Mouse (Mus musculus): ENCODE results near the gene Krtap12-1. TPM values are rescaled to one million over a fixed set of nuclear protein-coding genes. Genes with fewer than 3 reads are reported as not detected.

The Krtap12-1 gene
- not detected for polyA plus RNA-seq (2017; shearing (Covaris generic))

DNA sequence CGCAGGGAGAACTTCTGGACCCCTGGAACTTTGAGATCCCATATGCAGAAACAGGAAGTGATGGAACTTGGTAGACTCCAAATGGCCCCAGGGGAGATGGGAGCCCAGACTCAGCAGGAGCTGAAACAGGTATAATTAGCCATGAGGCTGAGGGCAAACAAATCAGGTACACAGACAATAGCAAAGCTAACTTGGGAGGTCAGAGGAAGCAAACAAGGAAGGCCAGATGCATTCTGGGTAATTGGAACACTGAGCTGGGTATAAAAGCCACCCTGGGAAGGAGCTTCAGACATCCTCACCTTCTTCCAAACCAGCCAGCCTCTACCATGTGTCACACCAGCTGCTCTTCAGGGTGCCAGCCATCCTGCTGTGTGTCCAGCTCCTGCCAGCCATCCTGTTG is at the start of gene Krtap12-1:
Gene Krtap12-1, plus strand, starts transcription at position 301 of the 400 bp plus-strand sequence.

DNA sequence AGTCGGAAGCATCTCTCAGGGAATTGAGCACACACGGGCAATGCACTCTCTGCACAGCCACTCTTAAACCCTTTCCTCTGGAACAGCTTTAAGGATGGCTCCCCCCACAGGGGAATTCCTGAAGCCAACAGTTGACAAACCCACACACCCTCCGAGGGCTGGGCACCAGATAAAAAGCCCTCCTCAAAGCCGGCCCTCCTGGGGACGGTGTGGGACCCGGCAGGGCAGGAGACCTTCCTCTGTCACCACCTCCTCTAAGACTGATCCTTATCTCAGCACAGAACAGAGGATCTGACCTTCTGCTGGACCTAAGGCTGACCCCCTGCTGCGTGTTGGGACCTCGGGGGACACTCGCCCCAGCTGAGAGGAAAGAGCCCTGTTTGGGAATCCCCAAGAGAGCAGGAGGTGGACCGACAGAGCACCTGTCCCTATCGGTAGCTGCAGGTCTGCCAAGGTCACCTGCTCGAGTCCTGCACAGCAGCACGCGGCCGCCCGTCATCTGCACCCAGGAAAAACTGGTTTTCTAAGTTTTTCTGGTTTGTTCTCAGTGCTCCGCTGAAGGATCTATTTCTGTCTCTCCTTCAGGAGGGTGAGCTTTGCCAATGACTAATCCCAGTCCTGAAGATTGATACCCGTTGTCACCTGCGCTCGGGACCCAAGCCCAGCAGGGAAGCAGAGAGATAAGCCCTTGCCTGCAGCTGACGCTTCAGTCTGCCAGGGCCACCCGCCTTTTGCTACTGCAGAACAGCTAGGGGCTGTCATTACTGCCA is 34.3 kb upstream of the Krtap12-1 start, which contains the start of gene Tspear:
Gene Tspear, plus strand, starts transcription at position 675 of the 770 bp plus-strand sequence.

DNA sequence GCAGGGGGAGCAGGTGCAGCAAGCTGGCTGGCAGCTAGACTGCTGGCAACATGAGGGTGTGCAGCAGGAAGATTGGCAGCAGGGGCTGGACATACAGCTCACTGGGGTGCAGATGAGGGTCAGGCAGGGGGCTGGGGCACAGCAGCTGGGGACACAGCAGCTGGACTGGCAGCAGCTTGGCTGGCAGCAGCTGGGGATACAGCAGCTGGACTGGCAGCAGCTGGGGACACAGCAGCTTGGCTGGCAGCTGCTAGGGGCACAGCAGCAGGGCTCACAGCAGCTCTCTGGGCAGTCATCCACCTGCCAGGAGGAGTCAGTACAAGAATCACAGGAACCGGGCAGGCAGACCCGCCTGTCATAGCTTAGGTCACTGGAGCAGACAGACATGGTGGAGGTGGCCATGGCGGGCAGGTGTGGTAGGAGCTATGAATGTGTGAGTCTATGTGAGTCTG is 30.0 kb upstream of the Krtap12-1 start, which contains the start of gene Gm19402:
Gene Gm19402, minus strand, starts transcription at position 402 of the 452 bp plus-strand sequence.

DNA sequence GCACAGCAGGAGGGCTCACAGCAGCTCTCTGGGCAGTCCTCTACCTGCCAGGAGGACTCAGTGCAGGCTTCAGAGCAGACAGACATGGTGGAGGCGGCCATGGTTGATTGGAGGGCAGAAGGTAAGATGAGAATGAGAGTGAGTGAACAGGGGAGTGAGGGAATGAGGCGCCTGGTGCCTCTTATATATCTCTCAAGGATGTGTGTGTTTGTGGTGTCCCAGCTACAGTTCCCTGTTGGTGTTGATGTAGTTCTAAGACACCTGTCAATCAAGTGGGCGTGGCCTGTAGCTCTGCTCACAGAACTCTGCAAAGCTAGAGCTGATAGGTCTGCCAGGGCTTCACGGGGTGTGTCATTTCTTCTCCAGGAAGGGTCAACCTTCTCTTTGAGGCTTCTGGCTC is 23.3 kb upstream of the Krtap12-1 start, which contains the start of gene Gm9508:
Gene Gm9508, minus strand, starts transcription at position 101 of the 400 bp plus-strand sequence.

DNA sequence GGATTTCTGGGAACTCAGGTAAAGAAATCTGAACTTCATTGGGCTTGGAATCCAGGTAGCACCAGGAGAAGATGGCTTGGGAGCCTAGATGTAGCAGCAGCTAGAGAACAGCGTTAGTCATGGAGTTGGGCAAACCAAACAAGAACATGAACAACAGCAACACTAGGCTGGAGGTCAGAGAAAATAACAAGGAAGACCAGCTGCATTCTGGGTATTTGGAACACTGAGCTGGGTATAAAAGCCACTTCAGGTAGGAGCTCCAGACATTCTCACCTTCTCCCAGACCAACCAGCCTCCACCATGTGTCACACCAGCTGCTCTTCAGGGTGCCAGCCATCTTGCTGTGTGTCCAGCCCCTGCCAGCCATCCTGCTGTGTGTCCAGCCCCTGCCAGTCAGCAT is 14.1 kb upstream of the Krtap12-1 start, which contains the start of gene Gm10272:
Gene Gm10272, plus strand, starts transcription at position 301 of the 400 bp plus-strand sequence.

DNA sequence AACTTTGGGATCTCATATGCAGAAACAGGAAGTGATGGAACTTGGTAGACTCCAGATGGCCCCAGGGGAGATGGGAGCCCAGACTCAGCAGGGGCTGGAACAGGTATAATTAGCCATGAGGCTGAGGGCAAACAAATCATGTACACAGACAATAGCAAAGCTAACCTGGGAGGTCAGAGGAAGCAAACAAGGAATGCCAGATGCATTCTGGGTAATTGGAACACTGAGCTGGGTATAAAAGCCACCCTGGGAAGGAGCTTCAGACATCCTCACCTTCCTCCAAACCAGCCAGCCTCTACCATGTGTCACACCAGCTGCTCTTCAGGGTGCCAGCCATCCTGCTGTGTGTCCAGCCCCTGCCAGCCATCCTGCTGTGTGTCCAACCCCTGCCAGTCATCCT is 9.2 kb upstream of the Krtap12-1 start, which contains the start of gene Gm10024:
Gene Gm10024, plus strand, starts transcription at position 301 of the 400 bp plus-strand sequence.

DNA sequence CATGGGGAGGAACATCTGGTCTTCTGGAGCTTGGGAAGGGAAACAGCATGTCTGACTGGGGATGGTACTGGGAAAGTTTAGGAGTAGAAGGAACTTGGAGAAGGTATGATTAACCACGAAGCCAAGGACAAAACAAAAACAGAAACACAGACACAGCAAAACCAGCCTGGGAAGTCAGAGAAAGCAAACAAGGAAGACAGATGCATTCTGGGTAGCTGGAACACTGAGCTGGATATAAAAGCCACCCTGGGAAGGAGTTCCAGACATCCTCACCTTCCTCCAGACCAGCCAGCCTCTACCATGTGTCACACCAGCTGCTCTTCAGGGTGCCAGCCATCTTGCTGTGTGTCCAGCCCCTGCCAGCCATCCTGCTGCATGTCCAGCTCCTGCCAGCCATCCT is 4.9 kb upstream of the Krtap12-1 start, which contains the start of gene Gm10142:
Gene Gm10142, plus strand, starts transcription at position 301 of the 400 bp plus-strand sequence.

DNA sequence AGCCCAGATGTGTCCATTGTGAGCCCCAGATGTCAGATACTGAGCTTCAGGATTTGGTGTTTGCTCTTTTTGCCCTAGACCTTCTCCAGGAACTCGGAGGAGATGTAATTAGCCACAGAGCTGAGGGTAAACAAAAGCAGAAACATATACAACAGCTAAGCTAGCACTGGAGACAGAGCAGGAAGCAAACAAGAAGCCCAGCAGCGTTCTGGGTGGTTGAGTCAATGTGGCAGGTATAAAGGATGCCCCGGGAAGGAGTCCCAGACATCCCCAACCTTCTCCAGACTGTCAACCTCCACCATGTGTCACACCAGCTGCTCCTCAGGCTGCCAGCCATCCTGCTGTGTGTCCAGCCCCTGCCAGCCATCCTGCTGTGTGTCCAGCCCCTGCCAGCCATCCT is 5.8 kb downstream of the Krtap12-1 start, which contains the start of gene Gm10100:
Gene Gm10100, plus strand, starts transcription at position 301 of the 400 bp plus-strand sequence.

DNA sequence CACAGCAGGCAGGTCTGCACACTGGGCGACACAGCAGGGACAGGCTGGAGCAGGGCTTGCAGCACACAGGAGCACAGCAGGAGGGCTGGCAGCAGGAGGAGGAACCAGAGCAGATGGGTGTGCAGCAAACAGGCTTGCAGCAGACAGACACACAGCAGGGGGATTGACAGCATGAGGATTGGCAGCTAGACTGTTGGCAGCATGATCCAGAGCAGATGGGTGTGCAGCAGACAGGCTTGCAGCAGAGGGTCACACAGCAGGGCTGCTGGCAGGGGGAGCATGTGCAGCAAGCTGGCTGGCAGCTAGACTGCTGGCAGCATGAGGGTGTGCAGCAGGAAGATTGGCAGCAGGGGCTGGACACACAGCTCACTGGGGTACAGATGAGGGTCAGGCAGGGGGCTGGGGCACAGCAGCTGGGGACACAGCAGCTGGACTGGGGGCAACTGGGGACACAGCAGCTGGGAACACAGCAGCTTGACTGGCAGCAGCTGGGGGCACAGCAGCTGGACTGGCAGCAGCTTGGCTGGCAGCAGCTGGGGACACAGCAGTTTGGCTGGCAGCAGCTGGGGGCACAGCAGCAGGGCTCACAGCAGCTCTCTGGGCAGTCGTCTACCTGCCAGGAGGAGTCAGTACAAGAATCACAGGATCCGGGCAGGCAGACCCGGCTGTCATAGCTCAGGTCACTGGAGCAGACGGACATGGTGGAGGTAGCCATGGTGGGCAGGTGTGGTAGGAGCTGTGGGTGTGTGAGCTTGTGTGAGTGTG is 21.7 kb downstream of the Krtap12-1 start, which contains the start of gene Gm18596:
Gene Gm18596, minus strand, starts transcription at position 715 of the 765 bp plus-strand sequence.

DNA sequence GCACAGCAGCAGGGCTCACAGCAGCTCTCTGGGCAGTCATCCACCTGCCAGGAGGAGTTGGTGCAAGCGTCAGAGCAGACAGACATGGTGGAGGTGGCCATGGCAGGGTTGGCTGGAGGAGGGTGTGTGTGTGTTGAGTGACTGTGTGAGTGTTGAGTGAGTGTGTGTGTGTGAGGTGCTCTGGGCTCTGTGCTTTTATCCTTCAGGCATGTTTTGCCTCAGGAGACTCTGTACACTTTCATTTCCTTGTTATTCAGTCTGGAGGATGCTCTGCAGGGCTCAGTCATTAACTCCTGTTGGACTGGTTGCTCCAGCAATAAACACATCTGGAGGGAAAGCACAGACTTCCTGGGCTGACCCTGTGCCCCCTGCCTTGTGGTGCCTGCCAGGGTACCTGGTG is 30.9 kb downstream of the Krtap12-1 start, which contains the start of gene Gm9736:
Gene Gm9736, minus strand, starts transcription at position 101 of the 400 bp plus-strand sequence.

DNA sequence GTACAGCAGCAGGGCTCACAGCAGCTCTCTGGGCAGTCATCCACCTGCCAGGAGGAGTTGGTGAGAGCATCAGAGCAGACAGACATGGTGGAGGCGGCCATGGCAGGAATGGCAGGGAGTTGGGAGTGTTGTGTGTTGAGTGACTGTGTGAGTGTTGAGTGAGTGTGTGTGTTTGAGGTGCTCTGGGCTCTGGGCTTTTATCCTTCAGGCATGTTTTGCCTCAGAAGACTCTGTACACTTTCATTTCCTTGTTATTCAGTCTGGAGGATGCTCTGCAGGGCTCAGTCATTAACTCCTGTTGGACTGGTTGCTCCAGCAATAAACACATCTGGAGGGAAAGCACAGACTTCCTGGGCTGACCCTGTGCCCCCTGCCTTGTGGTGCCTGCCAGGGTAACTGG is 39.2 kb downstream of the Krtap12-1 start, which contains the start of gene Gm3233:
Gene Gm3233, minus strand, starts transcription at position 101 of the 400 bp plus-strand sequence.

Other genes starting within 250 kb of the Krtap12-1 start
- 44.5 TPM for gene Fam207a, start 204.8 kb upstream of the Krtap12-1 start, polyA plus RNA-seq (2017; shearing (Covaris generic))
- 545 TPM for gene Itgb2, start 190.3 kb upstream of the Krtap12-1 start, polyA plus RNA-seq (2017; shearing (Covaris generic))
- gene Pttg1ip, start 138.9 kb upstream of the Krtap12-1 start, polyA plus RNA-seq (2017; shearing (Covaris generic)), result 101 TPM
- 109 TPM for gene Sumo3, start 114.5 kb upstream of the Krtap12-1 start, polyA plus RNA-seq (2017; shearing (Covaris generic))
- not detected for gene Gm49325, start 114.4 kb upstream of the Krtap12-1 start, polyA plus RNA-seq (2017; shearing (Covaris generic))
- gene Ube2g2, start 98.3 kb upstream of the Krtap12-1 start, polyA plus RNA-seq (2017; shearing (Covaris generic)), result 48.5 TPM
- gene Tspear, start 34.0 kb upstream of the Krtap12-1 start, polyA plus RNA-seq (2017; shearing (Covaris generic)), result 0.26 TPM
- not detected for gene Gm19402, start 29.8 kb upstream of the Krtap12-1 start, polyA plus RNA-seq (2017; shearing (Covaris generic))
- gene Gm9508, start 23.4 kb upstream of the Krtap12-1 start, polyA plus RNA-seq (2017; shearing (Covaris generic)), result not detected
- not detected for gene Gm10272, start 14.0 kb upstream of the Krtap12-1 start, polyA plus RNA-seq (2017; shearing (Covaris generic))
- gene Gm10024, start 9.1 kb upstream of the Krtap12-1 start, polyA plus RNA-seq (2017; shearing (Covaris generic)), result not detected
- not detected for gene Gm10142, start 4.8 kb upstream of the Krtap12-1 start, polyA plus RNA-seq (2017; shearing (Covaris generic))
- not detected for gene Gm10100, start 5.9 kb downstream of the Krtap12-1 start, polyA plus RNA-seq (2017; shearing (Covaris generic))
- gene Gm18596, start 22.0 kb downstream of the Krtap12-1 start, polyA plus RNA-seq (2017; shearing (Covaris generic)), result not detected
- gene Gm9736, start 30.8 kb downstream of the Krtap12-1 start, polyA plus RNA-seq (2017; shearing (Covaris generic)), result not detected
- not detected for gene Gm3233, start 39.1 kb downstream of the Krtap12-1 start, polyA plus RNA-seq (2017; shearing (Covaris generic))
- gene Gm3238, start 50.7 kb downstream of the Krtap12-1 start, polyA plus RNA-seq (2017; shearing (Covaris generic)), result not detected
- not detected for gene Gm7138, start 56.3 kb downstream of the Krtap12-1 start, polyA plus RNA-seq (2017; shearing (Covaris generic))
- not detected for gene Gm3250, start 61.9 kb downstream of the Krtap12-1 start, polyA plus RNA-seq (2017; shearing (Covaris generic))
- not detected for gene Gm7137, start 67.6 kb downstream of the Krtap12-1 start, polyA plus RNA-seq (2017; shearing (Covaris generic))
- gene Gm9639, start 74.5 kb downstream of the Krtap12-1 start, polyA plus RNA-seq (2017; shearing (Covaris generic)), result not detected
- gene Gm19668, start 78.5 kb downstream of the Krtap12-1 start, polyA plus RNA-seq (2017; shearing (Covaris generic)), result not detected
- not detected for gene Gm9507, start 91.2 kb downstream of the Krtap12-1 start, polyA plus RNA-seq (2017; shearing (Covaris generic))
- gene Gm2696, start 94.1 kb downstream of the Krtap12-1 start, polyA plus RNA-seq (2017; shearing (Covaris generic)), result not detected
- not detected for gene Krtap10-4, start 106.5 kb downstream of the Krtap12-1 start, polyA plus RNA-seq (2017; shearing (Covaris generic))
- gene Krtap10-10, start 115.3 kb downstream of the Krtap12-1 start, polyA plus RNA-seq (2017; shearing (Covaris generic)), result not detected
- gene Gm36176, start 126.2 kb downstream of the Krtap12-1 start, polyA plus RNA-seq (2017; shearing (Covaris generic)), result not detected
- not detected for gene Gm10318, start 132.3 kb downstream of the Krtap12-1 start, polyA plus RNA-seq (2017; shearing (Covaris generic))
- gene Gm3285, start 141.4 kb downstream of the Krtap12-1 start, polyA plus RNA-seq (2017; shearing (Covaris generic)), result not detected
- gene Lrrc3, start 181.9 kb downstream of the Krtap12-1 start, polyA plus RNA-seq (2017; shearing (Covaris generic)), result 0.11 TPM
- 0.49 TPM for gene Trpm2, start 250.0 kb downstream of the Krtap12-1 start, polyA plus RNA-seq (2017; shearing (Covaris generic))